Mouse (Mus musculus): ENCODE results near the gene Rnf220. TPM values are rescaled to one million over a fixed set of nuclear protein-coding genes. Genes with fewer than 3 reads are reported as not detected.

The Rnf220 gene
- total RNA-seq, 2 experiments from 2014 or later = 169 to 188 TPM

DNA sequence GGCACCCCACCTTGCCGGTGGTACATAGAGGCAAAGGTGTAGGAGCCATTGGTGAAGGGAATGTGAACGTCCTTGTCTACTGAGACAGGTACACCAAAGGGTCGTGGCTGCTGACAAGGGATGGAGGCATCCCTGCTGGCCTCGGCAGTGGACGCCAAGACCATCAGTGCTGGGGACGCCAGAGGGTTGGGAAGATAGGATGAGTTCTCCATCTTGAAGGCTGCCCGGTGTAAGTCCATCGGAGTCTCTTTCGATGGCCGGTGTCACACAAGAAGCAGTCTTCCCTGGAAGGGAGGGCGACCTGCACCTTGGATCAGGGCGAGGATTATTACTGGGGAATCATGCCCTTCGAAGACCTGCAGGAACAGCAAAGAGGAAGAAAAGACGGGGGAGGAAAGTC lies 6.9 kb downstream of the Rnf220 start:
- no peak for DNase-seq (ENCODE audit: extremely low spot score in 1 of 2, low spot score in 1 of 2)

DNA sequence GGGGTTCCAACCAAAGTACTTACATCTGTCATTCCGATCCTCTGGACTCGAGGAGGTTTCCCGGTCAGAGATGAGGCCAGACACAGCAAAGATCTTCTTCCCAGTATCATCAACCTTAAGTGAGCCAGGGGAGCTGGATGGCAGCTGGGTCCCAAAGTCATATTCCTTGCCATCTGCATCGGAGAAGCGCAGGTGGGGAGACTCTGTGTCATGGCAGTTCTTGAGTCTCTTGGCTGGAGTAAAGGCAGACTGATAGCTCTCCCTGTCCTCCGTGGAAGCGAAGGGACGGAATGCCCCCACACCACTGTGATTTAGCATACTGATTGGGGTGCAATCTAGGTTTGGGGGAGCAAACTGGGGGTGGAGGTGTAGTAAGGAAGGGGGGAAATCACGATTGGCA lies 7.3 kb downstream of the Rnf220 start:
- no peak for DNase-seq (ENCODE audit: extremely low spot score in 1 of 2, low spot score in 1 of 2)

DNA sequence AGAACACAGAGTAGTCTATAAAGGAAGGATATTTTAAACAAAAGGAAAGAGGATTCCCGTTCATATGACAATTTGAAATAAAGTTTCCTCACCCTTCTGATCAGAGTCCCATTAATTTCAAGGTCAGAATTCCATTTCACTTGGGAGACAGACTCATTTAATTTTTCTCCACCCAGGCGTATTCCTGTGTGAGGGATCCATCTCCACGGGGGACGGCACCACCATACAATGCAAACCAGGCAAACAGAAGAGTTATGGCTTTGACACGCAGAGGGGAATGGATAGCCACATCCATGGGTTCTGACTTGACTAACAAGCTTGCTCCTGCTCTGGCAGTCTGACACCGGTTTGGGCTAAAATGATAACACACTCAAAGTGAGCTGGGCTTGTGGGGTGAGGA lies 9.4 kb downstream of the Rnf220 start:
- no peak for DNase-seq (ENCODE audit: extremely low spot score in 1 of 2, low spot score in 1 of 2)

DNA sequence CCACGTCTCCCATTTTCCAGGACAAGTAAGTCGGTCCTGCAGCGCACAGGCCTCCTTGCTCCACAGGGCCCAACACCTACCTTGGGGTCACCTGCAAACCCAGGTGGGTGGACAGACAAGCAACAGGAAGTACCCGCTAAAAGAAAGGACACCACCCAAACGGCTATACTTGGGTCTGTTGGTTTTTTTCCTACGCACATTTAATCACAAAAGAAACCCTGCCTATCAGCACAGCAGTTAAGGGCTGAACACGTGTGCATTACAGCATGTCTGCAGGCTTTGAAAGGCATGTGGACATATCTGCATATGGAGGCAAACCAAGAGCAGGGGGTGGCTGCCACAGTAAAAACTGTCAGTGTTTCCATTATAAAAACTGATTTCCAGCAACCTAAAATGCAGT lies 10.7 kb downstream of the Rnf220 start:
- no peak for DNase-seq (ENCODE audit: extremely low spot score in 1 of 2, low spot score in 1 of 2)

DNA sequence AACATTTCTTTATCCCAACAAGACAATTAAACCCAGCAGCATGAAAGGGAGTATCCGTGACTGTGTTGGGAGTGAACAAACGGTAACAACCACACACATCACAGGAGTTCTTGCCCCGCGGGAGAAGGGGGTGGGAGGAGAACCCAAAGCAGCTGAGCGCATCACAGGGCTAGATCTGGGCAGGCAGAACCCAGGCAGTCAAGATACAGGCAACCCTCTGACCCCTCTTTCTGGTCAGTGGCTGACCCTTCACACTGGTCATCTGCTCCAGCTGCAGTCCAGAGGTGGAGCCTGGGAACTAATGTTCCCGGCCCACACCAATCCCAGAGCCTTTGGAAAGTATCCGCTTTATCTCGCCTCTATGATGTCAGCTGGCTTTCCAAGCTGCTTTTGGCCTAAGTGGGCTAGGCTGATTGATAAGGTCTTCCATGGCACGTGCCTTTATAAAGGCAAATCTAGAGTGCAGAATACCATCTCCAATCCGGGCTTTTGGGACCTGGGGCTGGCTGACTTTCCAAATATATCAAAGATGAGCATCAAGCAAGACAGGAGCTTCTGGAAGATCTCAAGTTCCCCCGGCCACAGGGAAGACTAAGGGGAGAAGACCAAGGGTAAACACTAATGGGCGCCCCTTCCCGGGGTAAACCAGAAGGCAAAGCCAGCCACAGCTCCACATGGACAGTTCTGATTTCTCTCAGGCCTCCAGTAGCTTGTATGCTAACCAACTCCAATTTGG lies 11.6 kb downstream of the Rnf220 start:
- DNase-seq (ENCODE audit: extremely low spot score in 1 of 2, low spot score in 1 of 2) = no peak

DNA sequence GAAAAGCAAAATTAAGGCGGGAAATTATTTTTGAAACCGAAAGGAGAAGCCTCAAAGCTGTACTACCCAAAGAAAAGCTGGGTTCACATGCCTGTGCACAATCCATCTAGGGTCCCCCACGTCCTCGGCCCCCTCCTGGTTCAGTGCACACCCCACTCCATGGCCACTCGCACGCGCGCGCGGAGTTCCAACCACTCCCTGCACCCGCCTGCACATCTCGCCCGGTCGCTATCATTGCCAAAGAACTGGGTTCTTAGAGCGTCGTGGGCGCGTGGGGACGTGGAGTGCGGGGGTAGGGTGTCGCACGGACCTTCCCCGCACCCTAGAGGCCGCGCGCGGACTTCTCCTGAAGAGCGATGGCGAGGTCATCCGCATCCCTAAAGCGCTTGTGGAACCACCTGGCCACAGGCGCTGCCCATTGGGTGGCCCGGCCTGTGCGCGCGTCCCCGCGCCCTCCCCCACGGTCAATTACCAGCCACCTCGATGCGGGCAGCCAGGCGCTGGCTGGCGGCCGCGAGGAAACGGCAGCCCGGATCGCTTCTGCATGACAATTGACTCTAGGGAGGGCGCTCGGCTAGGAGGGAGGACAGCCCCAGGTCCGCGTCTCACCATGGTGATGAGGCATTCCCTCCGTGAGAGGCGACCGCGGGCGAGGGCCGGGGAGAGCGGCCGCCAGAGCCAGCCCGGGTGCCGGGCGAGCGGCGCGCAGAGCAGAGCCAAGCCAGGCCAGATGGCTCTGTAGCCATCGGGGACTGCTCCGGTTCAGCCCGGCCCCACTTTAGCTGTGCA lies 12.4 kb downstream of the Rnf220 start:
- no peak for DNase-seq (ENCODE audit: extremely low spot score in 1 of 2, low spot score in 1 of 2)

DNA sequence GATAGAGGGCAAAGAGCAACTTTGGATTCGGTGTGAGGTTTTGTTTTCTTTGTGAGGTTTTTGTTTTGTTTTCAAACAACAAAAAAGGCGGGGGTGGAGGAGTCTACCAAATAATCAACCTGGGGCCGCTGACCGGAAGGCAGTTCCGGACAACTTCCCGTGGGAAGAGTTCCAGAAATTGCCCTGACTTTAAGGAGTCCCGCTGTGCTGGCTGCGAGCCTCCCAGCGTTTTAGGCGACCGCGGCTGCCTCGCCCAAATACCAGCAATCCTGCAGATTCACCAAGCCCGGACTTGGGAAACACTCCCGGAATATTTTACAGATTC lies 13.0 kb downstream of the Rnf220 start:
- no peak for DNase-seq (ENCODE audit: extremely low spot score in 1 of 2, low spot score in 1 of 2)

DNA sequence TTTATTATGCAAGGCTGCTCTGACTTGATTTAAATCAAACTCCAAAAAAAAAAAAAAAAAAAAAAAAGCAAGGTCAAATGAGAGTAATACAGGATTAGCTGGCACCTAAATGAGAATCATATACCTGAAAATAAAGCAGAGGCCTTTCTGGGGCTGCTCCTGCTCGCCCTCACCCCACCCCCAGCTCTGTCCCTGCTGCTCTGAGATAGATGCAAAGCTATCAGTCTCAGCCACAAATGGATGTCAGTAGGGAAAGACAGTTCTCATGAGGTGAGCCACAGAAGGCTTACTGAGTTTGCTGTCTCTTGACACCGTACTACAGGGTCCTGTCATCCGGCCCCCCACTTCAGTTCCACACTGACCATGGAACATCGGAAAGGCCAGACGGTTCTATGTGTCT lies 14.7 kb downstream of the Rnf220 start:
- no peak for DNase-seq (ENCODE audit: extremely low spot score in 1 of 2, low spot score in 1 of 2)

DNA sequence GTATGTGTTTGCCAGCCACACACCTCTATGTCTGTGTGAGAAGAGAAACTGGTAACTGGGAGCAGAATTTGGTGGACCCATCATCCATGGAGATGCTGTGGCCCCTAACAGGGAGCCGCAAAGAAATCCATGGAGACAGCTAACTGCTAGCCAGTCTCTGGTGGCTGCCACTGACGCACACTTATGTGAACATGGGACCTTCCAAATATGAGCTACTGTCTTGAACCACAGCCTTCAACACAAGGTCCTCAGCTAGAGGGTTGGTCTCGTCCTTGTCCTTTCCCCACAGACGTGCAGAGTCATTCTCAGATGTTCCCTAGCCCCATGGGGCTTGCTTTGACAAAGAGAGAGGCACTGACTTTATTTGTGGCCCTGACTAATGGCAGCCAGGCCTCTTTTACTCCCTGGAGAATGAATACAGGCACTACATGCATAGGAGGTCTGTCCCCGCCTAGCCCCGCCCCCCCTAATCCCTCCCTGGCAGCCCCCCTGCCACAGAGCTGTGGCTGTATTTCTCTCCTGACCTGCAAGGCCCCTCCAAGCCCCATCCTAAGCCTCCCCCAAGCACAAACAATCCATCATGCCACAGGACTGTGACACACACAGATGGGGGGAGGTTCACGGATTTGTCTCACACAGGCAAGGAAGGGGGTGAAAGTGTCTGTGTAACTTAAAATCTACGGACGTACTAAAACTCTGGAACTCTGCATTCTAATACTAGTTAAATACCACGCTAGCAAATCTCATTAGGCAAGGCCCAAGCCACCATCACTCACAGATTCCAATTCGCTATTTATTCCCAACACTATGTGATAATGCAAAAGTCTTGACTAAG lies 16.0 kb downstream of the Rnf220 start:
- no peak for DNase-seq (ENCODE audit: extremely low spot score in 1 of 2, low spot score in 1 of 2)

DNA sequence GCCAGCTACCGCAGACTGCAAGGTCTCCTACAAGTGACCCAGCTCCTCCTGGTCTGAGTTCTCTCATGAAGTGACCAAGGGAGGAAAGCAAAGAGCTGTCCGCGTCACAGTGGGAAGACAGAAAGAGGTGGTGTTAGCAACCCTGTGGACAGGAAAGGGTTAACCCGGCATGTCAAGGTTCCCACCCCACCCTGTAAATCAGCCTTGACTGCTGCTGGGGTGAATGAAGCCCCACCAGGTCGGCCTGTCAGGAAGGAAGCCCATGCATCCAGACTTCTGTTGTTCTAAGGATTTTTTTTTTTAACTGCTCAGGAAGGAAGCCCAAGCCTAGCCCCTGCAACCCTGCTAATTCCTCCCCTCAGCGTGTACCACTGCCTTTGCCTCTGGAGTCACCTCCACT lies 16.9 kb downstream of the Rnf220 start:
- no peak for DNase-seq (ENCODE audit: extremely low spot score in 1 of 2, low spot score in 1 of 2)

DNA sequence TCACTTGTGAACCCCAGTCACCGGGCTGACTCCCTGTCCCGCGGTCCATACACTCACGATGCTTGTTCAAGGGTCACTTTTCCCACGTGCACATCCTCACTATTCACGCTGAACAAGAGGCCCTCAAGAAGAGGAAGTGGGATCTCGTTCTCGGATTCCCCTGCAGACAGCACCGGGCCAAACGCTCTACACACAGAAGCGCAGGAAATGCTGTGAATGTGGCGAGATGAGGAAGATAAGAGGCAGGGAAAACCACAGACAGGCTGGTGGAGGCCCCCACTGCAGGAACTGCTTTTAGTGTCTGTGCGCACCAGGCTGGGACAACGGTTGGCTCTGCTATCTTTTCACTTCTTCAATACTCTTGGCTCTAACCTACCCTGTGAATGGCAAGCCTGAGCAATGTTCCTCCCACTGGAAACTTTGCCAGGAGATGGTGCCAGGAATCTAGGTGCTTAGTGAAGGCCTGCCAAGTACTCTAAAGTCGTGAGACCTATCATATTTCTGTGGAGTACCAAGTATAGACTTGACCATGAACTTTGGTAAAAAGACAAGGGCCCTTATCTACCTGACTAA lies 18.7 kb downstream of the Rnf220 start:
- DNase-seq (ENCODE audit: extremely low spot score in 1 of 2, low spot score in 1 of 2) = no peak

DNA sequence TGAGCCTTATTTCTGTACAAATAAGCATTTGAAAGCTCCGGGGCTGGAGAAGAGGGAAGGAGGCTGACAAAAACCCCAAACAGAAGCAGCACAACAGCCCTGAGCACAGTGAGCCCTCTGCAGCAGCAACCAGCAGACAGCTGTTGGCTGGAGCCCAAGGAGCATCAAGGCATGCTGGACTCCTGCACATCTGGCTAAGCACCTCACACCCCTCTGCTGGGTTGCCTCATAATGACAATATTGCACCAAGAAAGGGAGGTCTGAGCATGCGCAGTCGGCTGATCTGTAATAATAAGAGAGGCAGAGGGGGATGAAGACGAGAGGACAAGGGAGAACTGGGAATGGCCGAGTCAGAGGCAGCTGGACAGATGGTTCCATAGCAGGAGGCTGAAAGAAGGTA lies 19.5 kb downstream of the Rnf220 start:
- DNase-seq (ENCODE audit: extremely low spot score in 1 of 2, low spot score in 1 of 2) = no peak

DNA sequence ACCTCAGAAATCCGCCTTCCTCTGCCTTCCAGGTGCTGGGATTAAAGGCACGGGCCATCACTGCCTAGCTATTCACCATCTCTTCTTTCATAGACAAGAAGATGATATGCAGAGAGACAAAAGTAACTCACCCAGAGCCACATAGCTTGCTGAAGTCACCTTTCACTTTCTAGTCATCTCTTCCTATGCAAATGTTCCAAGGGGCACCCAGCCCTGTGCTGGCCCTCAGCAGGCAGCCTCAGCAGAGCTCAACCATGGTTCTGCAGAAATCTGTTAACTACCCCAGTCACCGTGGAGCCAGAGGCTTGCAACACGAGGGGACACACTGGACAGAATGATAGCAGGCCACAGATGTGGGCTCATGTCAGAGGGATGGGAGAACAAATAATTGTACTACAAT lies 20.1 kb downstream of the Rnf220 start:
- DNase-seq (ENCODE audit: extremely low spot score in 1 of 2, low spot score in 1 of 2) = no peak

DNA sequence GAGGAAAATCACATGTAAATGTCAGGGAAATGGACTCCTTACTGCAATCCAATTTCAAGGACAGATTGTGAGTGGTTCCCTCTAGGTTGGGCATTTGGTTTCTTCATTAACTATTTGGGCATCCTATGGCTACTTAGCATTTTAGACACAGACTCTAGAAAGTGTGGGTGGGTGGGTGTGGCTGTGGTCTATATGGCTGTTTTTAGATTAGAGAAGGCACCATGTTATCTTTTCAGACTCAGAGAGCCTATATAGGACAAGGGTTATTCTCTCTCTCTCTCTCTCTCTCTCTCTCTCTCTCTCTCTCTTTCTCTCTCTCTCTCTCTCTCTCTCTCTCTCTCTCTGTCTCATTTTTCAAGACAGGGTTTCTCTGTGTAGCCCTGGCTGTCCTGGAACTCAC lies 20.5 kb downstream of the Rnf220 start:
- no peak for DNase-seq (ENCODE audit: extremely low spot score in 1 of 2, low spot score in 1 of 2)

DNA sequence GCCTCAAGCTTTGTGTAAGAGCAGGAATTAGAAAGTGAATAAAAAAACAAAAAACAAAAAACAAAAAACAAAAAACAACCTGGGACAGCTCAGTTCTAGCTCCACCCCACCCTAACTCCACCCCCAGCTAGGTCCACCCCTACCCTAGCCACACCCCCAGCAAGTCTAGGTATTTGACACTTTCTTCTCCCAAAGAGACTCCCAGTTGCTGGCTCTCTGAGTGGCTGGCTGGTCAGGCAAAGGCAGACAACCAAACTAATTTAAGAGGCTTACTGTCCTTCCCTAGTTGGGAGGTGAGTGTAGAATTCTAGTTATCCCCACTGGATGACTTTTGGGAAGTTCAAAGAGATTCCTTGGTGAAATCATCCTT lies 22.9 kb downstream of the Rnf220 start:
- no peak for DNase-seq (ENCODE audit: extremely low spot score in 1 of 2, low spot score in 1 of 2)

DNA sequence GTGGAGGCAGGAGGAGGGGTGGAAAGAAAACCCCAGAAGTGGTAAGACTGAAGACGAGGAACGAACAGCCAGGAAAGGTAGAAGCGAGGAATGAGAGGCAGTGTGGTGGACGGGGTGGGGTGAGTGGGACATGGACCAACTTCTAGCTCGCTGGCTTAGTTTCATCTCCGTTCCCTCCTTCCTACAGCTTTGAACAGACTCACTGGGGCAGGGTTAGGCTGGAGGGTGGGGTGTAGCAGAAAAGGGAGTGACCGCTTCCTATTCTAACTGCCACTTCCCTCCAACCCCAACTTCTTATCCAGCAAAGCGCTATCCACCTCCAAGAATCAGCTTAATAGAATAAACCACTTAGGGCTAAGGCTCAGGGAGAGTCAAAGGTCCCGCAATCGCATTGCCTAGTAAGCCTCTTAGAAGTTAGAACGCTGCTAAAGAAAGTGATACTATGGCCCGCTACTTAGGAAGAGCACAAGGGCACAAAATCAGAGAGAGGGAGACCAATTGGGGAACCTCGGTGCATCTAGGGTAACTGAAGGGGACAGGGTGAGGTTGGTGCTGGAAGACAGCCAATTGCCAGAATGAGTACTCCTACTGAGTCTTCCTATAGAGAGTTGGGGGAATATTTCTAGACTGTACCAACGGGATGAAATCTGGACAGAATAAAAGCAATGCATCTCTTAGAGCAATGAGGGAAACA lies 23.4 kb downstream of the Rnf220 start:
- DNase-seq (ENCODE audit: extremely low spot score in 1 of 2, low spot score in 1 of 2) = no peak

DNA sequence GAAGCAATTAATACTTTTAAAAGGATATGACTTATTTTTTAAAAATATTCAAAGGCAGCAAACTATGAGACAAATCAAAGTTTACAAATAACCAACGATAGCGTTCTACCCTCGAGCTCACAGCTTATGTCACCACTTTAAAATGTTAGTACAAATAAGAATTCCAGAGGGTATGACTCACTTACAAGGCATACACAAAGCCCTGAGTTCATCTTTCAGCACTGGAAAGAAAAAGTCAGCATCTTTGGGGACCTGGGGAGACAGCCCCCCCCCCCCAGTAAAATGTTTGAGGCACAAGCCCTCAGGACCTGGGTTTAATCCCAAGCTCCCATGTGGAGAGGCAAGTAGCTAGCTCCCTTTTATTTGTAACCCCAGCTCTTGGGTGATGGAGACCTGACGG lies 27.4 kb downstream of the Rnf220 start:
- no peak for DNase-seq (ENCODE audit: extremely low spot score in 1 of 2, low spot score in 1 of 2)

DNA sequence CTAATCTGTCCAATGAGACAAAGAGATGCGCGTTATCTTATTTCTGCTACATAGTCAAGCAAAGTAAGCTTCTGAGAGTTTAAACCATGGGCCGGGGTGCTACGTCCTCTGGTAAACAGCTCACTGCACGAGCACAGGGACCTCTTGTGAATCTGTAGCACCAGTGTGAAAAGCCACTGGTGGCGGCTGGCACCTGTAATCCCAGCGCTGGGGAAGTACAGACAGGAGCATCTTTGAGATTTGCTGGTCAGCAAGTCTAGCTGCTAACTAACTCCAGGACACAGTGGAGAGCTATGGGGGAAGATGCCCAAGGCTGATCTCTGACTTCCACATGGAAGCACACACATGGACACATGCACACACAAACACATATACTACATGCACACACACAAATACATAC lies 28.9 kb downstream of the Rnf220 start:
- DNase-seq (ENCODE audit: extremely low spot score in 1 of 2, low spot score in 1 of 2) = no peak

DNA sequence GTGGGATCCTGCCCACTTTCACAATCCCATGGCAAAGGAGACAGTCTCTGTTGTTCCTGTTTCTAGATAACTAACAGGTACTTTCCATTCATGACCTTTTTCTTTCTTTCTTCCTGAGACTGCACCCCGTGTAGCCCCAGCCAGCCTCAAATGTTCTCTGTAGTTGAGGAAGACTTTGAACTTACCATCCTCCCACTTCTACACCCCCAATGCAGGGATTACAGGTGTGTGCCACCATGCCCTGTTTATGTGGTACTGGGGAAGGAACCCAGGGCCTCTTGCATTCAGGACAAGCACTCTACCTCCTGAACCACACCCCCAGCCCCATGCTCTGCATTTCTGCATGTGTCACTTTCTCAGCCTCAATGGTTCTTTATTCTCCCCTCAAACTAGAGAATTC lies 47.7 kb downstream of the Rnf220 start:
- no peak for DNase-seq (ENCODE audit: extremely low spot score in 1 of 2, low spot score in 1 of 2)

DNA sequence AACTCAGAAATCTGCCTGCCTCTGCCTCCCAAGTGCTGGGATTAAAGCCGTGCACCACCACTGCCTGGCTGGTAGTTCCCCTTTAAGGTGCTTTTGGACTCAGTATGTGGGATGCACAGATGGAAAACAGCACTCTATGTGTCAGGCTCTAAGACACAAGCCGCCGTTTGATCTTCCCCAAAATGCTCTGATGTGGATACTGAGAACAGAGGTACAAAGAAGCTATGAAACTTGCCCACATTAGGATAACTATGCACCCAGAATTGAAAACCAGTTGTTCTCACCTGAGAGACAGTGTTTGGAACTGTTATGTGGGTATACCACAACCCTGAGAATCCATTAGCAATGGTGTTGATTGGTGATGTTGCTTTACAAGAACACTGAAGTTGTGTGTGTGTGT lies 48.9 kb downstream of the Rnf220 start:
- no peak for DNase-seq (ENCODE audit: extremely low spot score in 1 of 2, low spot score in 1 of 2)

Measured in layer of hippocampus, postnatal 25 days (tissue).